Mouse (Mus musculus) kidney, embryonic 16.5 days (tissue): Measurements from ENCODE around the gene Gak. TPM values are rescaled to one million over a fixed set of nuclear protein-coding genes. Genes with fewer than 3 reads are reported as not detected.
"Not testable (repeated sequence)": the region's sequence is repeated elsewhere in the genome, so short reads cannot be mapped to it uniquely, and the experiment has no call there.

Source experiments
- ATAC-seq: fragments of 200-750 bp; cut with Nextera tagmentation; 2 replicates; pipeline ENCODE4 v1.8.0; 2017; ENCODE audit warnings: moderate TSS enrichment; ENCODE audit not compliant: low FRiP score, low TSS enrichment
- H3K27ac ChIP-seq: fragments of 300-500 bp; sonication (generic); 2 replicates; pipeline ENCODE4 v1.5.1; 2014; ENCODE audit warnings: low read length
- H3K27me3 ChIP-seq: fragments of 300-500 bp; sonication (generic); 2 replicates; pipeline ENCODE4 v1.6.1; 2014; ENCODE audit warnings: low read length, control low read depth, mixed read lengths; ENCODE audit not compliant: insufficient read depth
- H3K36me3 ChIP-seq: fragments of 300-500 bp; sonication (generic); 2 replicates; pipeline ENCODE4 v1.6.1; 2014; ENCODE audit warnings: low read length, control low read depth, mixed read lengths; ENCODE audit not compliant: insufficient read depth
- H3K4me1 ChIP-seq: fragments of 300-500 bp; sonication (generic); 2 replicates; pipeline ENCODE4 v1.6.1; 2014; ENCODE audit warnings: low read length, control low read depth, mixed read lengths; ENCODE audit not compliant: insufficient read depth
- H3K4me2 ChIP-seq: fragments of 300-500 bp; sonication (generic); replicated peaks from 2 replicates; pipeline ENCODE4 v1.6.1; 2014; ENCODE audit warnings: low read depth, low read length
- H3K4me3 ChIP-seq: fragments of 300-500 bp; sonication (generic); 2 replicates; pipeline ENCODE4 v1.5.1; 2014; ENCODE audit warnings: mild to moderate bottlenecking, low read length
- H3K9ac ChIP-seq: fragments of 300-500 bp; sonication (generic); replicated peaks from 2 replicates; pipeline ENCODE4 v1.6.1; 2014; ENCODE audit warnings: low read length
- H3K9me3 ChIP-seq: fragments of 300-500 bp; sonication (generic); 2 replicates; pipeline ENCODE4 v1.6.1; 2016; ENCODE audit warnings: low read length, control low read depth
- WGBS: fragments of 180-500 bp; shearing (Covaris S2); extraction: QIAGEN DNeasy Blood & Tissue Kit; methylation state at CpG from one replicate; pipeline ENCODE4 v1.1.7; 2014; 5-methylcytosine and 5-hydroxymethylcytosine counted together
- polyA plus RNA-seq: library from polyadenylated mRNA; unstranded; fragments of >200 nt; fragmentation: Nextera tagmentation; extraction: Ambion mirVana; gene quantifications from 2 replicates; pipeline ENCODE4 v1.2.1, GENCODE M21; 2015

The Gak gene
- polyA plus RNA-seq, 1 experiment from 2014 or later: 63.3 TPM

GRCm38 (mm10) chr5:108647311-108647710, 17.8 kb upstream of the Gak start:
- Histone ChIP-seq H3K4me3 (no peak overlapping the region), H3K27ac (no peak overlapping the region), H3K4me1 (no peaks in the 10 kb centered on the region), H3K9me3 (no peaks in the 10 kb centered on the region), H3K36me3 (peaks cover 37% of the 10 kb centered on the region), H3K27me3 (no peaks in the 10 kb centered on the region), H3K9ac (no peak overlapping the region), H3K4me2 (no peak overlapping the region)
- WGBS: 79% methylated on average over 2 of the region's 2 CpGs
- ATAC-seq: no peak

GRCm38 (mm10) chr5:108646343-108646660, 16.7 kb upstream of the Gak start:
- Histone ChIP-seq H3K27ac (no peak overlapping the region), H3K36me3 (peaks cover 37% of the 10 kb centered on the region), H3K4me3 (no peak overlapping the region), H3K4me2 (no peak overlapping the region), H3K9ac (no peak overlapping the region), H3K4me1 (no peaks in the 10 kb centered on the region), H3K9me3 (no peaks in the 10 kb centered on the region), H3K27me3 (no peaks in the 10 kb centered on the region)
- 83% methylated on average over 3 of the region's 3 CpGs for WGBS
- no peak for ATAC-seq

DNA sequence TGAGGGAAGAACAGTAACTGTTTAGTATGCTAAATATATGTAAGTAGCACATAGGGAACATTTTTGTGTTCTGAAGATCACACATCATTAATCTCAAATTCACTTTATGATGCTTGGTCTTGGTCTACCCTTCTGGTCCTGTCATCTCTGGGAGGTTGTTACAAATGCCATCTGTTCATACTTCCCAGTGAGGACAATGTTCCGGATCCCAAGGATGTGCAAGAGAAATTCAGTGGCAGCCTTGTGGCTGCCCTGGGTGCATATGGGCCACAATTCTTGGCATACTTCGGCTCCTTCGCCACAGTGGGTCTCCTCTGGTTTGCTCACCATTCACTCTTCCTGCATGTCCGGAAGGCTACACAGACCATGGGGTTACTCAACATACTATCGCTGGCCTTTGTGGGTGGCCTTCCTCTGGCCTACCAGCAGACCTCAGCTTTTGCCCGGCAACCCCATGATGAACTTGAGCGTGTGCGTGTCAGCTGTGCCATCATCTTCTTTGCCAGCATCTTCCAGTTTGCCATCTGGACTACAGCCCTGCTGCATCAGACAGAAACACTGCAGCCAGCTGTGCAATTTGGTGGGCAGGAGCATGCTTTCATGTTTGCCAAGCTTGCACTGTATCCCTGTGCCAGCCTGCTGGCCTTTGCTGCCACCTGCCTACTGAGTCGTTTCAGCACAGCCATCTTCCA, 16.2 kb upstream of the Gak start:
- no peaks in the 10 kb centered on the region for H3K27me3 ChIP-seq
- H3K36me3 ChIP-seq: peaks cover 37% of the 10 kb centered on the region
- 94% methylated on average over 9 of the region's 9 CpGs for WGBS
- no peaks in the 10 kb centered on the region for H3K9me3 ChIP-seq
- H3K4me1 ChIP-seq: no peaks in the 10 kb centered on the region
- H3K4me2 ChIP-seq: no peak overlapping the region
- ATAC-seq: no peak
- no peak overlapping the region for H3K9ac ChIP-seq
- H3K27ac ChIP-seq: no peak overlapping the region
- no peak overlapping the region for H3K4me3 ChIP-seq

GRCm38 (mm10) chr5:108643674-108644073, 14.1 kb upstream of the Gak start:
- ATAC-seq: no peak
- no peaks in the 10 kb centered on the region for H3K4me1 ChIP-seq
- H3K27ac ChIP-seq: no peak overlapping the region
- 93% methylated on average over 2 of the region's 2 CpGs for WGBS
- peaks cover 33% of the 10 kb centered on the region for H3K36me3 ChIP-seq
- H3K9me3 ChIP-seq: no peaks in the 10 kb centered on the region
- no peak overlapping the region for H3K9ac ChIP-seq
- no peaks in the 10 kb centered on the region for H3K27me3 ChIP-seq
- H3K4me2 ChIP-seq: no peak overlapping the region
- no peak overlapping the region for H3K4me3 ChIP-seq

DNA sequence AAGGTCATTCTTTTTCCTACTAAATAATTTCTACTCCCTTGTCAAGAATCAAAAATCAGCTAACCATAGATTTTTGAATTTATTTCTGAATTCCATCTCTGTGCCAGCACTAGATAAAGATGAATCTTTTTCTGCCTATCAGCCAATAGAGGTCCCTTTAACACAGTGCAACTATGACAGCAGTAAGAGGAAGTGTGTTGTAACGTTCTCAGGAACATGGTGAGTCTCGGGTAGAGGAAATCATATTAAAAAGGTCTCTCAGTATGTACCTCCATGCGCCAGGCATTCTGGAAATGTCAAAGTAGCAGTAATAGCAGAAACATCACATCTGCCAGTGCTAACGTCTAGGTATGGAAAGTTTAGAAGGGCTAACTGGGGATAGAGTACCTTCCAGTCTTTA, 6.6 kb upstream of the Gak start:
- no peak overlapping the region for H3K27ac ChIP-seq
- no peaks in the 10 kb centered on the region for H3K9me3 ChIP-seq
- no peaks in the 10 kb centered on the region for H3K27me3 ChIP-seq
- H3K36me3 ChIP-seq: peaks cover 5% of the 10 kb centered on the region; the same call in 1 of the 2 replicates
- ATAC-seq: no peak
- 74% methylated on average over 4 of the region's 4 CpGs for WGBS
- no peak overlapping the region for H3K4me2 ChIP-seq
- no peaks in the 10 kb centered on the region for H3K4me1 ChIP-seq
- no peak overlapping the region for H3K4me3 ChIP-seq
- H3K9ac ChIP-seq: no peak overlapping the region

DNA sequence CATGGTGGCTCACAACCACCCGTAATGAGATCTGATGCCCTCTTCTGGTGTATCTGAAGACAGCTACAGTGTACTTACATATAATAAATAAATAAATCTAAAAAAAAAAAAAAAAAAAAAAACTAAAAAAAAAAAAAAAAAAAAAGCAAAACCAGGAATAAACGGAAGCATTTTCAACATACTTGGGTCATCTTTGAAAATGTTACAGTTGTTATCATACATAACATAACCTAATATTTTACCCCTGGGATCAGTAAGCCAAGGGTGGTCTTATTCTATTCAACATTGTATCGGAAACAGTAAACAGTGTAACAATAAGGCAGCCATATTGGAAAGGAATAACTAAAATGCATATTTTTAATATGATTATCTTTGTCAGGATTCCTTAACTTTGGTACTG, 4.5 kb upstream of the Gak start:
- not testable (repeated sequence) for H3K36me3 ChIP-seq, H3K27me3 ChIP-seq, H3K9me3 ChIP-seq, H3K27ac ChIP-seq, H3K4me3 ChIP-seq, H3K9ac ChIP-seq, ATAC-seq, H3K4me1 ChIP-seq, H3K4me2 ChIP-seq
- 97% methylated on average over 2 of the region's 3 CpGs for WGBS

- ATAC-seq: no peak
- WGBS: 94% methylated on average over 4 of the region's 4 CpGs
Measured at GRCm38 (mm10) chr5:108633676-108634075, 4.1 kb upstream of the Gak start.

GRCm38 (mm10) chr5:108628891-108629633, 493 bp downstream of the Gak start:
- H3K27me3 ChIP-seq: no peaks in the 10 kb centered on the region
- peaks cover 24% of the 10 kb centered on the region for H3K4me1 ChIP-seq
- peak overlapping the region; percentile 93 for H3K4me3 ChIP-seq
- peak overlapping the region; percentile 90 for H3K27ac ChIP-seq
- WGBS: under 1% methylated on average over 32 of the region's 32 CpGs
- peak overlapping the region; percentile 97 for H3K9ac ChIP-seq
- ATAC-seq: peak; percentile 87
- H3K36me3 ChIP-seq: 0 out of 2 replicates have a peak, but pooled peaks cover 3% of the 10 kb centered on the region
- H3K4me2 ChIP-seq: peak overlapping the region; percentile 81
- H3K9me3 ChIP-seq: no peaks in the 10 kb centered on the region

More at GRCm38 (mm10) chr5:108633676-108634075, 4.1 kb upstream of the Gak start:
- no peaks in the 10 kb centered on the region for H3K27me3 ChIP-seq
- no peaks in the 10 kb centered on the region for H3K9me3 ChIP-seq
- H3K36me3 ChIP-seq: no peaks in the 10 kb centered on the region
- no peak overlapping the region for H3K4me2 ChIP-seq
- H3K27ac ChIP-seq: no peak overlapping the region
- H3K4me3 ChIP-seq: no peak overlapping the region
- H3K9ac ChIP-seq: no peak overlapping the region
- H3K4me1 ChIP-seq: peaks cover 8% of the 10 kb centered on the region

- Histone ChIP-seq H3K4me1 (peaks cover 24% of the 10 kb centered on the region), H3K27me3 (no peaks in the 10 kb centered on the region), H3K4me3 (no peak overlapping the region), H3K27ac (no peak overlapping the region), H3K4me2 (no peak overlapping the region), H3K9me3 (no peaks in the 10 kb centered on the region), H3K9ac (no peak overlapping the region), H3K36me3 (peaks cover 29% of the 10 kb centered on the region)
- no peak for ATAC-seq
- 94% methylated on average over 4 of the region's 4 CpGs for WGBS
Measured at GRCm38 (mm10) chr5:108626050-108626660, 3.4 kb downstream of the Gak start.

- WGBS: 72% methylated on average over 2 of the region's 2 CpGs
- Histone ChIP-seq H3K4me3 (no peak overlapping the region), H3K4me1 (no peaks in the 10 kb centered on the region), H3K27me3 (no peaks in the 10 kb centered on the region), H3K4me2 (no peak overlapping the region), H3K36me3 (peaks cover 39% of the 10 kb centered on the region), H3K9ac (no peak overlapping the region), H3K9me3 (no peaks in the 10 kb centered on the region), H3K27ac (no peak overlapping the region)
- no peak for ATAC-seq
Measured at GRCm38 (mm10) chr5:108621870-108622269, 7.7 kb downstream of the Gak start.
